Mouse (Mus musculus) retina, adult 2 months (tissue): Measurements from ENCODE around the gene Zfp467.

ENCODE experiments used
- DNase-seq: peaks from one replicate; pipeline ENCODE4 v3.0.0-alpha.2; 2012; ENCODE audit warnings: low read depth, low spot score

Zfp467 gene

DNA sequence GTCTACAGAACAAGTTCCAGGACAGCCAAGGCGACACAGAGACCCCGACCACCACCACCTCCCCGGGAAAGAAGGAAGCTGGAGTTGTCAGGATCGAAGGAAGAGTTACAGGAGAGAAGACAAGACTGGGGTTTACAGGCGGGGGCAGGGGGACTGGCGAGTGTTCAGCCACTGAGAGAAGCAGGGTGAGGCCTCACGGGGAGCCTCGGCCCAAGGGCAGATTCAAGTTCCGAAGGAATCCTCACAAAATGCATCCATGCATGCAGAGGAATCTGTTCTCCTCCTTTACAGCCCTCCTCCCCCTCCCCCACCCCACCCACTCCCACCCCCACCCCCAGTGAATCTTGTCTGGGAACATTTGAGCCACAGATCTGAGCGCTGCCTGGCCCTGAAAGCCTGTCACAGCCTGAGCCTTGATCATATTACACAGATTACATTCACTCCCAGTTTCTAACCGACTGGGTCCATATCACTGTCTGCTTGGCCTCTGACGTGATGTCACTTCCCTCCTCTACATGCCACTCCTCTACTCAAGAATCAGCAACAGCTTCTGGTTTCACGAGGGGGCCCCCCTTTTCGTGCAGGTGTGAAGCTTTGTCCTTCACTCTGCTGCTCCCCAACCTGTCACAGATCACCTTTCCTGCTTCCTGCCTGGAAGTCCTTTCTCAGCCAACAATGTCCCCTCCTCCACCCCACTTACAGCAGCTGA is 5.2 kb downstream of the Zfp467 start:
- DNase-seq: no peak

DNA sequence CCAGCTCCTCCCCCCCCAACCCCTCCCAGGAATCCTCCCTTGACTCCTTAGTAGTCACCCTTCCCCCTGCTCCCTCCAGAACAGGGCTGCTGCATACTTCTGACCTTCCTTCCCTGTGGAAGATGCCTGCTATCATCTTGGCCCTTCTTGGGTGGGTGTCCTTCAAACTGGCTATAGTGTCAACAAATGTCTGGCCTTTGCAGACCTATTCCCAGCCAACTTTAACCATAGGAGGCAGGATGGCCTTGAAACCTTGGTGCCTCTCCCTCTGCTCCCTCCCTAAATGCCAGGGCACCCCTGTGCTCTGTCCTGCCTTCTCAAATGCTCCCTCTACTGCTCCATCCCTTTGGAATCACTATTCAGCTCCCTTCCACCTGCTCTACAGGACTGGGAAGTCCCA is 6.0 kb downstream of the Zfp467 start:
- no peak for DNase-seq

- no peak for DNase-seq
Measured at GRCm38 (mm10) chr6:48438475-48439125, 7.0 kb downstream of the Zfp467 start.

- no peak for DNase-seq
Measured at GRCm38 (mm10) chr6:48437679-48438376, 7.8 kb downstream of the Zfp467 start.

DNA sequence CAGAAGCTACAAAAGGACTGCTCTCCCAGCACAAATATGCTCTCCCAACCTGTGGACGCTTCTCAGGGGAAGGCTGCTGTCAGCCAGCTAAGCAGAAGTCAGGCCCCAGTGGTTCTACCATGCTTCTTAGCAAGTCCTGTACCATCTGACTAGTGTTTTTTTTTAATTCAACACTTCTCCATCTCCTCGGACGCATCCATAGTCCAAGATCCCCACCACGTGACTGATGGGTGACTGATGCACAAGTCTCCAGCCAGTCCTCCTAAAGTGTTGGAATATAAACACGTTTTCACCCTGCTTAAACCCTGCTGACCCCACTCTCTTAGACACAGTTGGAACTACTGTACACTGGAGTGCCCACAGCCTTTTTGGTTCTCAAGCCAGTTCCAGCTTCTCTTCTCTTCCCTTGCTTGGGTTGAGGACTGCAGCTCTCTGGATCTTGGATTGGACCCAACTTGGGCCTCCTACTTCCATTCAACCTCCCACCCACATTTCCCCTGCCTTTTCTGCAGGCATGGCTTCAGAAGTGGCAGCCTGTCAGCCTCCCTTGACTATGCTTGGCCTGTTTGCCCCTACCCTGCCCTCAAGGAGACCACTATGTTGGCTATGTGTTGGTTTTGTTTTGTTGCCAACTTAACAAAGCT is 9.8 kb downstream of the Zfp467 start:
- no peak for DNase-seq

GRCm38 (mm10) chr6:48435111-48435510 is 10.5 kb downstream of the Zfp467 start:
- no peak for DNase-seq

- no peak for DNase-seq
Measured at GRCm38 (mm10) chr6:48434651-48435050, 11.0 kb downstream of the Zfp467 start.

GRCm38 (mm10) chr6:48432893-48433816 is 12.5 kb downstream of the Zfp467 start:
- DNase-seq: no peak

DNA sequence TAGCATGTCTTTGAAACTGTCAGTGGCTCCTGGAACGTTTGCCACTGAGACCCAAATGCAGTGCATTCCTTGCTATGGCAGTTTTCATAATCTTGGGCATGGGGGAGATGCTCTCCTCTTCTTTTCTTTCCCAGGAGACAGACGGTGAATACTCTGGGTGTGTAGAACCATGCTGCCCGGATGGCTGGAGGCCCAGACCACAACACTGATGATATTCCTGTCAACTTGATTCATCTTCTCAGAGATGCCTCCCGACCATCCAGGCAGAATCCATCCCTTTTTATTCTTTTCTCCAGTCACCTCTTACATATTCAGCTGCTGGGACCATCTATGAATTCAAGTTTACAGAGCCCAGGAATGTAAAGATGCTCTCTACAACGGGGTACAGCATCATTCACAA is 14.9 kb downstream of the Zfp467 start:
- DNase-seq: no peak

DNA sequence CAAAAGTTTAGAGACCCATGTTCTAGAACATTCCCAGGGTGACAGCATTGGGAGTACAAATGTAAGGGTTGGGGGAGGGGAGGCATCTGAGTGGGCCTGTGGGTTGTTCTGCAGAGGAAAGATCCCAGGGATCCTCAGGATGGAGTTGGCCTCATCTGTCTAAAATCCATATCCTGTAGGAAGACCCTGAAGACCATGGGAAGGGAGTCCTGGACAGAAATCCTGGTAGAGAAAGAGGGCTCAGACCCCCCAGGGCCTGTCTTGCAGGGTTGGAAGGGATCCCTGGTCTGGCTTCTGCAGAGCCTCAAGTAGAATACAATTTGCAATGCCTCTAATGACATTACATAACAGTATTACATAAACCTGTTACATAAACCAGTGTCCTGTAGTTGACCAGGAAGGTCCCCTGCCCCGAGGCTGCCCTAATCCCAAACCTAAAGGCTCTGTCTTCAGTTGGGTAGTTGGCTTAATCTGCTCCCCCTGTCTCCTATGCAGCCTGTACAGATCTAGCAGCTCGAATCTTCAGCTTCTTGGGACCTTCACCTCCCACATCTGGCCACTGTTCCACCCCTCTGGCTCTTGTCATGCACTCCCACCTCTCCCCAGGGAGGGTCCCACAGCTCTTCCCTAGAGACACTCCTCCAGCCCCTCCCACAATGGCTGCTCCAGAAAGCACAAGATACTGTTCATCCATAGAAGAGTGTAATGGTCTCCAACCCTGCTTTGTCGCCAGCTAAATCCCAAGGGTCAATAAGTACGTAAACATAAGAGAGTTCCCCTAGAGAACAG is 16.7 kb downstream of the Zfp467 start:
- no peak for DNase-seq

DNA sequence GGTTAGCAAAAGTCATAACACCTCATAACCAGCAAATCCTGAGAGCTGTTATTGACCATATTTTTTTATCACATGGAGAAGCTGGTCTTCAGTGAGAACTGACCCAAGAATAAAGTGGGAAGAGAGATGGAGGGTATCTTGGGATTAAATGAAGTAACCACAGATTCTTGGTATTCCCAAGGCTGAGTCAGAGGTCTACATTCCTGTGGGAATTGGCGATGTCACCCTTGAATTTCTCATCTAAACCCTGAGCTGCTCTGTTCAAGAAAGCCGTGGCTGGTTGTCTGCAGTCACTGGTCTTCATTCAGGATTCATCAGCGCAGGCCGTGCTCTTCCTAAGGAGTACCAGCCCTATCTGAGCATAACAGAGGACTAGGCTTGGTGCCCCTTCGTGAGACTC is 18.7 kb downstream of the Zfp467 start:
- DNase-seq: no peak

DNA sequence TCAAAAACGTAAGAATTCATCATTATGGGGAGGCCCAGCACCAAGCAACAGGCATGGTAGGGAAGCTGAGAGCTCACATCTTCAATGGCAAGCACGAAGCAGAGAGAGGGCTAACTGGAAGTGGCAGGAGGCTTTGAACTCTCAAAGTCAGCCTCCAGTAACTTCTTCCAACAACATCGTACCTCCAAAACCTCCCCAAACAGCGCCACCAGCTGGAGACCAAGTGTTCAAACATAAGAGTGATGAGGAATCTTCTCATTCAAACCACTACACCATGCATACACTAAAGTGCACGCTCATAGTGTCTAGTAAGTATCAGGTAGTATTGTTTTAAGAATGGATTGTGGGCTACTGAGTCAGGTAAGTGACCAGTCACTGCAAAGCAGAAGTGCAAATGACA is 21.6 kb downstream of the Zfp467 start:
- DNase-seq: no peak

DNA sequence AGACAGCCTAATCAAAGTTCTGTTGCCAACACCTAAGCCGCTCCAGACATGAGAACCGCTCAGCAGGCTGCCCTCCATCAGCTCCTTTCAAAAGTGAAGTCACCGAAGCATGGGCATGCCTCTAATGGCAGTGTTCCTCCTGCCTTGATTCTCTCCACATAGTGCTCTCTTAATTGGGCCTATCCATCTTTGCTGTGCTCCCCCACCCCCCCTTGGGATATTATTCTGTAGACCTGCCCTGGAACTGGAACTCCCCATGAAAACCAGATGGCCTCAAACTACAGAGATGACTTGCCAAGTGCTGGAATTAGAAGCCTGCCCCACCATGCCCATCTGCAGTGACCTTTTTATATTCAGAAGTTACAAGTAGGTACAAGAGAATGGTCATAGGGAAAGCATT is 22.3 kb downstream of the Zfp467 start:
- no peak for DNase-seq

DNA sequence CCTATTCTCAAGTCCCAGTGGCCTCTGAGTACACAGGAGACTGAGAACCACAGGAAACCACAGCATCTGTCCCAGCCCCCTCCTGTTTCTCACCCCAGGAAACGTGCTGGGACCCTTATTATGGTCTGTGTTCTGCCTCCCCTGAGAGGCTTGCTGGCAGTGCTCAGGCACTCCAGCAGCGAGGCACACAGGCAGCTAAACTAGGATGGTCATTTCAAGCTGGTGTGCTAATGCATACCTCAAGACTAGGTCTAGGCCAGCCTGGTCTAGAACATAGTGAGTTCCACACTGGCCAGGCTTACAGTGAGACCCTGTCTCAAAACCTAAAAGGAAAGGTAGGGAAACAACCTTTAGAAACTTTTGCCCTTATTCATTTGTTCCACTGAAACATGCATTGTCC is 25.0 kb downstream of the Zfp467 start:
- no peak for DNase-seq

GRCm38 (mm10) chr6:48416486-48416885 is 29.1 kb downstream of the Zfp467 start:
- DNase-seq: no peak

DNA sequence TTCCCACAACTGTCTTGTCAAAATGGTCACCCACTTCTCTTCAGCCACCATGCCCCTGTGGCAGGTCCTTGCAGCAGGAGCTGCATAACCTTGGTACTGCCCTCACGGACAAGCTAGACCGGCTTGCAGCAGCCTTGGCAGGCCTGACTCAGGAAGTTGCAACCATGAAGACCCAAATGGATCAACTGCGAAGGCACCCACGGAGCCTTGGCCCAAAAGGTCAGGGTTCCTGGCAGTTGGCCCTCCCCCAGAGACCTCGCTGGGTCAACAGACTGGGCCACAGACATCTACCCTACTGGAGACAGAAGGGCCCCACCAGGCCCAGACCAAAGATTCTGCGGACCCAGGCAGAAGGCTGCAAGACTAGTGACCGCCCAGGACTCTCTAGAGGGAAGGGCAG is 30.0 kb downstream of the Zfp467 start:
- DNase-seq: no peak

DNA sequence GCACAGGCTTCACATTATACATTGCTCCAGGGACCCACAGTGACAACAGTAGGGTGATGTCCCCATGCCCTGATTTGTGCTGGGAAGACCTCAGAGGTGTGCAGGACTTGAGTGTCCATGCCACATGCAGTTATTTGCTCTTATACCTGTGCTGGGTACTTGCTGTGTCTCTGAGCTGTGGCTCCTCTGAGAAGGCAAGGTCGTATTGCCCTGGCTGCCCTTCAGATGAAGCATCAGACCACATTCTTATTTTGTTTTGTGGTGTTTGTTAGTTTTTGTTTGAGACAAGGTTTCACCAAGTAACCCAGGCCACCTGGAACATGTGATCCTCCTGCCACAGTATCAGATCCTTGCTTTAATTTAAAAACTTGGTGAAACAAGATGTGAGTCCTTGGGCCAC is 30.7 kb downstream of the Zfp467 start:
- DNase-seq: no peak

DNA sequence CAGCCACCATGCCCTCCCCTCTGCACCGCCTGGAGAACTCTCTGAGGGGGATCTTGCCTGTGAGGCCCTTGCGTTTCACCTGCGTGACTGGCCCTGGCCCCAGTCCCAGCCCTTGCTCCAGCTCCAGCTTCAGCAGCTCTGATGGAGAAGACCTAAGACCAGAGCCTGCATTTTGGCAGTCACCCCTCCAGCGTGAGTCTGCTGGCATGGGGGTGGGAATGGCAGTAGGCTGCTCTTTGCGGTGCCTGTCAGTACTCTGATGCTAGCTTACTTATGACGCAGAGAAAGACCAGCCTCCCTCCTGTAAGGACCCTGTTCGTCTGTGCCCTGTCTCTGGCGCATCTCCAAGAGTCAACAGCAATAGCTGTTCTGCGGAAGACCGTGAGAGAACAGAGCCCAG is 32.5 kb downstream of the Zfp467 start:
- DNase-seq: no peak

DNA sequence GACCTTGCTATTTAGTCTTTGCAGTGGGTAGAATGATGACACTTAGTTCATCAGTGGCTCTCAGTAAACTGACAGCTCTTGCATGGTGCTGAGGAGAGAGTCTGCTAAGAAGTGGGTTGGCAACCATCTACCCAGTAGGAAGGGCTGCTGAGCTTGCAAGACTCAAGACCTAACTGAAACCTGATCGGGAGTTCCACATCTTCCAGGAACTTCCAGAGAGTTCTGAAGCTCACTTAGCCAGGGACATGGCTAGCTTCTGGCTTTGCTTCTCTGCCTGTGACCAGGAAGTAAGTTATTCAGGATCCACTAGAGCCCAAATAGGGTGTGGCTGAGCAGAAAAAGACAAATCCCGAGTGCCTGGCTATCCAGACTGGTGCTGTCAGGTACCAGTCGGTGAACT is 33.0 kb downstream of the Zfp467 start:
- DNase-seq: no peak

DNA sequence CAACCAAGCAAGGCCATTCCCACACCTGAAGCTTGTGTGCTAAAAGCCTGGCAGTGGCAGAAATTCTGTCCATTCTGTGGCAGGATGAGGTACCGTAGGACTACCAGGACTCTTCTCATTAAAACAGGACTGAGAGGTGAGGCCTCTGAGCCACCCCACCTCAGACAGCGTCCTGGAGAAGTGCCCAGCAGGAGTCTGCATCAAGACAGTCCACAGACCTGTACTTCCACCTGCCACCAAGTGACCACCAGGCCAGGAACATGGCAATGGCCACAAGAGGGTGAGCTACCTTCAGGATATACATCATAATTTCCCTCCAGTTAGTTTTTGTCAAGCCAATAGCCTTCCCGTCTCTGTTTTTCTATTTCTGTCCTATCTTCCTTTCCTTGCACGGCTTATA is 33.5 kb downstream of the Zfp467 start:
- DNase-seq: no peak
